ENCODE assay signal across 8 mouse cellular contexts in genomic region chr9:49873550-49873949, GRCm38 (mm10).
DNase-seq lines count a peak whose midpoint lies in the region; ATAC-seq lines count a peak whose summit lies in the region.

No protein-coding gene starts in this region.

- H3K9ac ChIP-seq in hindbrain, embryonic 11.5 days (ENCODE audit: low read depth, low read length), result peak overlapping the region; percentile 36; the same call in 1 of the 2 replicates

- no peaks in the 10 kb centered on the region for H3K4me1 ChIP-seq in hindbrain, embryonic 11.5 days (replicated peaks; ENCODE audit: control insufficient read depth, insufficient read depth, low read length)

- peak; percentile 97 for ATAC-seq in hindbrain, embryonic 11.5 days (ENCODE audit: low FRiP score)
- no peak for ATAC-seq in CD4-positive, CD25-positive, alpha-beta regulatory T cell, adult 4 months

- H3K36me3 ChIP-seq in hindbrain, embryonic 11.5 days (ENCODE audit: control insufficient read depth, insufficient read depth, low read length), result no peaks in the 10 kb centered on the region

- peak overlapping the region; percentile 13; the same call in 1 of the 2 replicates for H3K4me3 ChIP-seq in hindbrain, embryonic 11.5 days (ENCODE audit: low read depth, low read length)

- peak; percentile 12 for DNase-seq in adrenal gland, adult 8-10 months
- no peak for DNase-seq in adrenal gland, postnatal 36 days
- peak; percentile 93 for DNase-seq in Muller cell, postnatal 12 days (ENCODE audit: inconsistent ontology term)
- DNase-seq in embryo, embryonic 9.5 days (ENCODE audit: extremely low spot score), result peak; percentile 82
- DNase-seq in hindbrain, embryonic 11.5 days (ENCODE audit: low spot score), result peak; percentile 72
- peak; percentile 79 to 84 for DNase-seq in left cerebral cortex, adult 9 months (ENCODE audit: low spot score in 2 of 2)
- DNase-seq in retina, adult 2 months (ENCODE audit: low read depth, low spot score), result peak; percentile 53

- WGBS in hindbrain, embryonic 11.5 days, result 0% methylated on average over 3 of the region's 3 CpGs

- H3K27ac ChIP-seq in hindbrain, embryonic 11.5 days (ENCODE audit: low read depth, low read length), result peak overlapping the region; percentile 31

- H3K9me3 ChIP-seq in hindbrain, embryonic 11.5 days (ENCODE audit: control insufficient read depth, low read length), result no peaks in the 10 kb centered on the region

- H3K4me2 ChIP-seq in hindbrain, embryonic 11.5 days (replicated peaks; ENCODE audit: low read depth, low read length), result peak overlapping the region; percentile 15

- no peaks in the 10 kb centered on the region for H3K27me3 ChIP-seq in hindbrain, embryonic 11.5 days (ENCODE audit: control insufficient read depth, insufficient read depth, low read length)

Comparison
In these comparisons a context has a peak if more than half of its experiments do, and no peak if none do; other contexts are left out.
1. DNase-seq: peak in adrenal gland, adult 8-10 months (single experiment), Muller cell, postnatal 12 days (single experiment), embryo, embryonic 9.5 days (single experiment), hindbrain, embryonic 11.5 days (single experiment), left cerebral cortex, adult 9 months (2 of 2) and retina, adult 2 months (single experiment); none in adrenal gland, postnatal 36 days (0 of 2).